Mouse (Mus musculus) G1E (cell line): Measurements from ENCODE around the gene A1cf.

Source experiments
- CTCF ChIP-seq: IDR thresholded peaks from 2 replicates; pipeline ENCODE4 v1.5.1; 2012; ENCODE audit warnings: low read depth, low read length, inconsistent platforms, mixed read lengths
- GATA1 ChIP-seq: IDR thresholded peaks from 2 replicates; pipeline ENCODE4 v1.6.1; 2012; ENCODE audit warnings: borderline replicate concordance, low read length, inconsistent platforms, mixed read lengths

DNA sequence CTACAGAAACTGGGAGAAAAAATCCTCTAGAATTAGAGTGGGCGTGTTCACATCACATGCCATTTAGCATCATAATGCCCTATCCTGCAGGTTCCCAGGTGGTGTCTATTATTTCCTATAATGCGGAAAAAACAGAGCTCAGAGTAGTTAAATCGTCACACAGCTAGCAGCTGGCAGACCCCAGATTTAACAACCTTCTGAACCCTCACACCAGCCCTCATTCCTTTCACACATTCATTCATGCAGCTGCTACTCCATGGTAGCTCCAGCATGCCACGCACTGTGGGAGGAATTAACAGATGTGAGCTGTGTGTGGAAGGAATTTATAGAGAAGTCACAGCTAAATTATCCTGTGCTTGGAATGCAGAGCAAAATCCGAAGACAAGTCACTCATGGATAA, 53.3 kb downstream of the A1cf start:
- no peak for TF ChIP-seq CTCF
- no peak for TF ChIP-seq GATA1
